Mouse (Mus musculus): ENCODE measurements around the gene Cd3eap.

Cd3eap gene

GRCm38 (mm10) chr7:19306819-19307738, 52.2 kb downstream of the Cd3eap start:
- peak; percentile 37 to 40 for DNase-seq

All from B cell, adult 2 months (primary cell).